21 mouse cellular contexts compared by ENCODE assay signal in the genomic region with DNA sequence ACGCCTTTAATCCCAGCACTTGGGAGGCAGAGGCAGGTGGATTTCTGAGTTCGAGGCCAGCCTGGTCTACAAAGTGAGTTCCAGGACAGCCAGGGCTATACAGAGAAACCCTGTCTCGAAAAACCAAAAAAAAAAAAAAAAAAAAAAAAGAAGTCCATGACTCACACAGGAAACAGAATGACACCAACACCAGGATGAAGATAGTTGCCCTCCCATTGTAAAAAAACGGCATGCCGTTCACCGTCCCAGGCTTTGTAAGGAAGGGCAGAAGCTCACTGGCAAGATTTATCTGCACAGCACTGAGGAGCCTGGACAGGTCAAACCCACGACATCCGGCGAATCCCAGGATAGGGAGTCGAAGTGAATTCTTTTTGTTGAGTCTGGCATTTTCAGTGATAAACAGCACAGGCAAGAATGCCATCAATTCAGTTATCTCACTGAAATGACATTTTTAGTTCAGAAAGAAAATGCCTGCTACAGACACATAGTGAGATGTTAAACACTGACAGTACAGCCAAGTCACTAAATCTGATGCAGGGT. TPM values are rescaled to one million over a fixed set of nuclear protein-coding genes. Genes with fewer than 3 reads are reported as not detected.
A peak's percentile ranks its signal among the peaks of the same experiment; 100 is the strongest.
DNase-seq lines count a peak whose midpoint lies in the region; ATAC-seq and TF ChIP-seq lines count a peak whose summit lies in the region.
"Had no signal": no experiment of that assay in that cellular context is flagged by ENCODE, and none has a peak within 500 bp of the region (broad histone marks: within the 10 kb centered on the region; RNA-seq: fewer than 3 reads in every experiment).

No protein-coding gene starts in this region.

- no peaks in the 10 kb centered on the region for H3K4me1 ChIP-seq in ES-E14 (ENCODE audit: control insufficient read depth in 2 of 2, insufficient read depth in 2 of 2, low read length in 2 of 2, poor library complexity in 1 of 2)
- H3K4me1 ChIP-seq in midbrain, embryonic 11.5 days (ENCODE audit: control insufficient read depth, insufficient read depth, low read length) = peaks cover 10% of the 10 kb centered on the region
- H3K4me1 ChIP-seq: limb, embryonic 12.5 days had no signal

- no peak overlapping the region for H3K9ac ChIP-seq in ES-E14 (ENCODE audit: insufficient read depth, low read depth, low read length, poor library complexity, severe bottlenecking)
- H3K9ac ChIP-seq in midbrain, embryonic 11.5 days (ENCODE audit: low read length) = no peak overlapping the region
- H3K9ac ChIP-seq: limb, embryonic 12.5 days; neural tube, embryonic 13.5 days had no signal

- 94% methylated on average over 8 of the region's 10 CpGs for WGBS in midbrain, embryonic 11.5 days

- no peak overlapping the region for H3K4me2 ChIP-seq in midbrain, embryonic 11.5 days
- H3K4me2 ChIP-seq: limb, embryonic 12.5 days; neural tube, embryonic 13.5 days had no signal

- H3K27me3 ChIP-seq in midbrain, embryonic 11.5 days (ENCODE audit: control insufficient read depth, insufficient read depth, low read length) = no peaks in the 10 kb centered on the region
- H3K27me3 ChIP-seq: limb, embryonic 12.5 days; neural tube, embryonic 13.5 days; Patski had no signal

- peak; percentile 75 for DNase-seq in adrenal gland, adult 2 months
- no peak for DNase-seq in adrenal gland, postnatal 4 days (ENCODE audit: low spot score in 2 of 2)
- no peak for DNase-seq in ES-E14 (ENCODE audit: low read depth, low spot score)
- DNase-seq in kidney, postnatal 25 days = peak; percentile 24 to 54
- no peak for DNase-seq in midbrain, embryonic 11.5 days (ENCODE audit: low spot score, missing footprints)
- no peak for DNase-seq in retina, embryonic 14.5 days (ENCODE audit: low spot score)
- DNase-seq in T-cell, adult 2 months (ENCODE audit: low spot score) = no peak
- DNase-seq: cerebellum, postnatal 25 days; gastrocnemius, postnatal 25 days; lung, postnatal 14 days; retina, postnatal 1 day; right cerebral cortex, postnatal 4 days; thymus, postnatal 36 days had no signal

- H3K36me3 ChIP-seq in ES-E14 (ENCODE audit: control insufficient read depth, insufficient read depth, low read length, poor library complexity, severe bottlenecking) = no peaks in the 10 kb centered on the region
- H3K36me3 ChIP-seq in midbrain, embryonic 11.5 days (ENCODE audit: control insufficient read depth, insufficient read depth, low read length) = no peaks in the 10 kb centered on the region
- H3K36me3 ChIP-seq: limb, embryonic 12.5 days; neural tube, embryonic 13.5 days had no signal

- no peak overlapping the region for H3K27ac ChIP-seq in ES-E14 (ENCODE audit: insufficient read depth, low read depth, low read length, poor library complexity, severe bottlenecking)
- no peak overlapping the region for H3K27ac ChIP-seq in midbrain, embryonic 11.5 days (ENCODE audit: low read depth, low read length)
- H3K27ac ChIP-seq: limb, embryonic 12.5 days; neural tube, embryonic 13.5 days had no signal

- in situ Hi-C loops in ES-E14 (cut with MboI; ENCODE audit: low sequenced_read_pairs in 2 of 2, unreplicated experiment in 2 of 2) = no loop called here

- H3K4me3 ChIP-seq in ES-E14 (ENCODE audit: insufficient read depth in 1 of 2, low read depth in 1 of 2, low read length in 2 of 2, poor library complexity in 1 of 2, severe bottlenecking in 1 of 2) = no peak overlapping the region
- H3K4me3 ChIP-seq in midbrain, embryonic 11.5 days (ENCODE audit: low read depth, low read length) = no peak overlapping the region
- H3K4me3 ChIP-seq: erythroblast, embryonic 14.5 days; limb, embryonic 12.5 days; neural tube, embryonic 13.5 days had no signal

- peak; percentile 46; the same call in 1 of the 2 replicates for ATAC-seq in granulocyte monocyte progenitor cell, adult 5-6 weeks (replicated peaks; ENCODE audit: poor library complexity, severe bottlenecking)
- no peak for ATAC-seq in midbrain, embryonic 11.5 days (ENCODE audit: low FRiP score)
- ATAC-seq: forebrain, embryonic 14.5 days; hindbrain, embryonic 16.5 days; intestine, postnatal 0 days; Patski had no signal

- no peaks in the 10 kb centered on the region for H3K9me3 ChIP-seq in ES-E14 (ENCODE audit: control insufficient read depth, insufficient read depth, low read depth, low read length)
- H3K9me3 ChIP-seq in midbrain, embryonic 11.5 days (ENCODE audit: control insufficient read depth, low read length) = no peaks in the 10 kb centered on the region
- H3K9me3 ChIP-seq: limb, embryonic 12.5 days; neural tube, embryonic 13.5 days had no signal

TF ChIP-seq in ES-E14, 5 proteins besides CTCF, POLR2A, EP300 and RAD21:
- TF ChIP-seq ZNF384 (IDR thresholded peaks at IDR 0.05; ENCODE audit: low read depth, low read length) = 0 out of 2 replicates have a peak, but pooled peaks have one; percentile 12
- no peak for TF ChIP-seq HCFC1 (IDR thresholded peaks at IDR 0.05; ENCODE audit: borderline replicate concordance, insufficient read depth, low read length)

RNA-seq across cellular contexts. Expression of gene Nsun7, which starts 13.7 kb away (rescaled TPM):
- total RNA-seq in adrenal gland, adult 2 months (2021) = under 1 TPM; 0.40 to 0.45 TPM
- polyA plus RNA-seq in adrenal gland, adult 2 months (2012; rRNA removed) = 0.22 TPM in 2 replicates
- 1 to 10 TPM in 1 of 2 experiments, under 1 TPM in 1; 0.99 to 1.1 TPM for total RNA-seq in adrenal gland, postnatal 4 days (2021)
- 0.04 TPM in 1 of 2 replicates, not detected in the other for total RNA-seq in ES-E14 (2012; rRNA removed)
- total RNA-seq in granulocyte monocyte progenitor cell, adult 5-6 weeks (2014; fragmentation: Nextera tagmentation) = not detected in 2 replicates
- not detected in 2 replicates for total RNA-seq in granulocyte monocyte progenitor cell, adult 5-6 weeks (2017)
- 0.49 and 0.62 TPM in 2 replicates for polyA plus RNA-seq in midbrain, embryonic 11.5 days (2014; fragmentation: Nextera tagmentation; extraction: Ambion mirVana)
- total RNA-seq: gastrocnemius, postnatal 25 days had no signal
- polyA plus RNA-seq: erythroblast, embryonic 14.5 days had no signal

Comparison
In these comparisons a context has a peak if more than half of its experiments do, and no peak if none do; other contexts are left out.
1. DNase-seq: peak in adrenal gland, adult 2 months (single experiment) and kidney, postnatal 25 days (2 of 2); none in adrenal gland, postnatal 4 days (0 of 2), ES-E14 (single experiment), midbrain, embryonic 11.5 days (single experiment), retina, embryonic 14.5 days (single experiment) and T-cell, adult 2 months (single experiment).